Mouse (Mus musculus) E14TG2a.4 (cell line): ENCODE data around the gene Il25.

Experiments
- CTCF ChIP-seq: conservative IDR thresholded peaks from 2 replicates; pipeline ENCODE4 v1.5.1; 2014; ENCODE audit warnings: low read length
- POU5F1 ChIP-seq: IDR thresholded peaks from 2 replicates; pipeline ENCODE4 v1.6.1; 2014; ENCODE audit warnings: low read length, borderline replicate concordance

- TF ChIP-seq CTCF, result no peak
- TF ChIP-seq POU5F1, result no peak
Measured at GRCm38 (mm10) chr14:54885309-54885708, 47.2 kb upstream of the Il25 start.
